Mouse (Mus musculus) hindbrain, postnatal 0 days (tissue): ENCODE results near the gene Btbd9. TPM values are rescaled to one million over a fixed set of nuclear protein-coding genes. Genes with fewer than 3 reads are reported as not detected.

Experiments
- ATAC-seq: fragments of 200-750 bp; cut with Nextera tagmentation; 2 replicates; pipeline ENCODE4 v1.8.0; 2017; ENCODE audit warnings: mild to moderate bottlenecking, moderate TSS enrichment, moderate library complexity
- DNase-seq: peaks from one replicate; pipeline ENCODE4 v3.0.0-alpha.2; 2015; ENCODE audit warnings: low spot score
- H3K27ac ChIP-seq: fragments of 300-500 bp; sonication (generic); 2 replicates; pipeline ENCODE4 v1.5.1; 2014; ENCODE audit warnings: mild to moderate bottlenecking
- H3K27me3 ChIP-seq: fragments of 300-500 bp; sonication (generic); 2 replicates; pipeline ENCODE4 v1.6.1; 2014; ENCODE audit warnings: low read length, mixed read lengths; ENCODE audit not compliant: insufficient read depth
- H3K36me3 ChIP-seq: fragments of 300-500 bp; sonication (generic); 2 replicates; pipeline ENCODE4 v1.6.1; 2014; ENCODE audit warnings: low read length, mixed read lengths; ENCODE audit not compliant: insufficient read depth
- H3K4me1 ChIP-seq: fragments of 300-500 bp; sonication (generic); 2 replicates; pipeline ENCODE4 v1.6.1; 2014; ENCODE audit warnings: antibody characterized with exemption, low read length, mixed read lengths; ENCODE audit not compliant: insufficient read depth
- H3K4me2 ChIP-seq: fragments of 300-500 bp; sonication (generic); 2 replicates; pipeline ENCODE4 v1.6.1; 2014; ENCODE audit warnings: low read depth, mild to moderate bottlenecking, low read length, moderate library complexity, mixed read lengths
- H3K4me3 ChIP-seq: fragments of 300-500 bp; sonication (generic); 2 replicates; pipeline ENCODE4 v1.5.1; 2014; ENCODE audit warnings: low read length
- H3K9ac ChIP-seq: fragments of 300-500 bp; sonication (generic); replicated peaks from 2 replicates; pipeline ENCODE4 v1.6.1; 2014; ENCODE audit warnings: mild to moderate bottlenecking, low read length, moderate library complexity, mixed read lengths
- H3K9me3 ChIP-seq: fragments of 300-500 bp; sonication (generic); 2 replicates; pipeline ENCODE4 v1.6.1; 2016; ENCODE audit warnings: low read length, mixed read lengths
- CTCF ChIP-seq: IDR thresholded peaks from 2 replicates; pipeline ENCODE4 v1.5.1; 2016; ENCODE audit warnings: antibody characterized with exemption, control low read depth, low read depth
- WGBS: fragments of 180-500 bp; shearing (Covaris S2); extraction: QIAGEN DNeasy Blood & Tissue Kit; methylation state at CpG from one replicate; pipeline ENCODE4 v1.1.7; 2014; 5-methylcytosine and 5-hydroxymethylcytosine counted together
- polyA plus RNA-seq: library from polyadenylated mRNA; unstranded; fragments of >200 nt; fragmentation: Nextera tagmentation; extraction: Ambion mirVana; gene quantifications from 2 replicates; pipeline ENCODE4 v1.2.1, GENCODE M21; 2015
- total RNA-seq: library from RNA; depleted of rRNA; stranded (reverse); fragments of >200 nt; gene quantifications from 2 replicates; pipeline ENCODE4 v1.2.3, GENCODE M21; 2014

Gene Btbd9
- total and polyA plus RNA-seq, 2 experiments from 2014 or later: 67.7 to 122 TPM

DNA sequence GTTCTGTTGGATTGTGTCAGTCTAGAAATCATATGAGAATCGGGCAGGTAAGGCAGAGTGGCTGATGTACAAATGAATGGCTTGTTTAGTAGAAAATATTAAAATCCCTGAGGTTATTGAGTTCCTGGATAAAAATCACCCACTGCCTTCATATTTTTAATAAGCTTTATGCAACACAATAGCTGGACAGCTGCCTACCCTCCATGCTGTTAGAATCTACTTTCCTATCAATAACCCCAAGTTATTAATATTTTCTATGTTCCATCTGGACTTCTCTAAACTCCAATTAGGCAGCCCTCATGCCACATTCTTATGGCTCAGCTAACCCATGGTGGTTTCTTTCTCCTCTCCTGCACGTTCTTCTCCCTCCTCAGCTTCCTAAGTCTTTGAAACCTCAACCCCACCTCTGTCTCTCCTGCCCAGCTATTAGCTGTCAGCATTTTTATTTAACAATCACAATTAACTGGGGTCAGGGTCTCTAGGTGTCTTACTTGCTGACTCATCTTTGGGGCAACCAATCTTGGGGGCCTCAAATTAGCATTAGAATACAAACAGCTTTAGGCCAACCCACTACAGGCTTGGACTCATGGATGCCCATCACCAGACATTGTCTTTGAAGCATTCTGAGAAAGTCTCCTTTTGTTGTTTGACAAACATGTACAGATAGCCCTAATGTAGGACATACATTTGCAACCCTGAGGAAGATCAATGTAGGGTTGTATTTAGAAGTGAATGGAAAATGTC, 7.1 kb upstream of the Btbd9 start:
- WGBS: 77% methylated on average over 2 of the region's 2 CpGs
- Histone ChIP-seq H3K9ac (no peak overlapping the region), H3K9me3 (no peaks in the 10 kb centered on the region), H3K4me2 (no peak overlapping the region), H3K36me3 (no peaks in the 10 kb centered on the region), H3K27me3 (no peaks in the 10 kb centered on the region), H3K4me1 (no peaks in the 10 kb centered on the region), H3K27ac (no peak overlapping the region), H3K4me3 (no peak overlapping the region)
- TF ChIP-seq CTCF: no peak
- no peak for ATAC-seq
- DNase-seq: no peak

DNA sequence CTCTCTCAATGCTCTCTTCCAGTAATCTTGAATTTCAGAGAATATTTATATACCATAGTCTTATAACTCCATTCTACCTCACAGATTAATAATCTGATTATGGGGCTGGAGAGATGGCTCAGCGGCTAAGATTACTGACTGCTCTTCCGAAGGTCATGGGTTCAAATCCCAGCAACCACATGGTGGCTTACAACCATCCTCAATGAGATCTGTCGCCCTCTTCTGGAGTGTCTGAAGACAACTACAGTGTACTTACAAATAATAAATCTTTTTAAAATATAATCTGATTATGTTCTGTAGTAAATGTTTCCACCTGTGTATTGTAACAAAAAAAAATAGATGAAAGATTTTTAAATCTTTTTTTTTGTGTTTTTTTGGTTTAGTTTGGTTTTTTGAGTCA, 6.0 kb upstream of the Btbd9 start:
- Histone ChIP-seq H3K9ac (no peak overlapping the region), H3K36me3 (no peaks in the 10 kb centered on the region), H3K4me3 (no peak overlapping the region), H3K9me3 (no peaks in the 10 kb centered on the region), H3K27me3 (no peaks in the 10 kb centered on the region), H3K4me1 (no peaks in the 10 kb centered on the region), H3K4me2 (no peak overlapping the region), H3K27ac (no peak overlapping the region)
- DNase-seq (no peak), ATAC-seq (no peak)
- TF ChIP-seq CTCF: no peak
- 87% methylated on average over 3 of the region's 3 CpGs for WGBS

DNA sequence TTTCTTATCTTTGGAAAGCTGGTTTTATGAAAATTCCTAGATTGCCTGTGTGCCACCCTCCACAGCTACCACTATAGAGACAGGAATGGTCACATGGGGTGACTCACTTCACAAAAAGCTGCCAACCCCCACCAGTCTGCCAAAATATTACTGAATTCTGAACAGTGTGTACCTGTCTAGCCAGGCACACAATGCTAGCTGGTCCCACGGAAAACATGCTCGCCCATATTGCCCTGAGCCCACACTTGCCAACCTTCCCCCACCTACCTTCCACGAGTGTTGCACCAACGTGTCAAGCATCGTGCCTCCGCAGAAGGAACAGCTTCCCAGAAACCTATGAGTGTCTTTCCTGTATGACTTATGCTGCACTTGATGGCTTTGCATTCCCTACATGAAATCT, 4.9 kb upstream of the Btbd9 start:
- H3K27me3 ChIP-seq: no peaks in the 10 kb centered on the region
- no peak overlapping the region for H3K4me3 ChIP-seq
- no peaks in the 10 kb centered on the region for H3K9me3 ChIP-seq
- no peaks in the 10 kb centered on the region for H3K36me3 ChIP-seq
- ATAC-seq (no peak), DNase-seq (no peak)
- H3K4me1 ChIP-seq: peaks cover 5% of the 10 kb centered on the region
- no peak overlapping the region for H3K27ac ChIP-seq
- WGBS: 87% methylated on average over 6 of the region's 6 CpGs
- no peak overlapping the region for H3K4me2 ChIP-seq
- TF ChIP-seq CTCF: no peak
- H3K9ac ChIP-seq: no peak overlapping the region

DNA sequence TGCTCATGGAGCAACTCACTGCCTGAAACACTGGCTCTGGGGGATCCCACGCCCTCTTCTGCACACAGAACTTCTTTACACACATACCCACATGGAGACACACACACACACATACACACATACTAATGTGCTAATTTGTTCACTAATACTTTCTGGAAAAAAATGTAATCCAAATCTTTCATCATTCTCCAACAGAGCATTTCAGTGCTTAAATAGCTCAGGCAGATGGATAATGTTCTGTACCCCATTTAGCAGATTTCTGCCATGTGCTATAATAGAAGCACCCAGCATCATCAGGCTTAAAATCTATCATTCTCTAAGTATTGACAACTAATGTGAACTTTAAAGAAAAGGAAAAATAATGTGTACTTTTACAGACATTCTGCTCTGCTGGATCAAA, 4.5 kb upstream of the Btbd9 start:
- Histone ChIP-seq H3K4me1 (peaks cover 5% of the 10 kb centered on the region), H3K9me3 (no peaks in the 10 kb centered on the region), H3K27me3 (no peaks in the 10 kb centered on the region), H3K4me2 (no peak overlapping the region), H3K27ac (no peak overlapping the region), H3K9ac (no peak overlapping the region), H3K36me3 (no peaks in the 10 kb centered on the region), H3K4me3 (no peak overlapping the region)
- TF ChIP-seq CTCF: no peak
- DNase-seq: no peak
- no peak for ATAC-seq
- WGBS: 83% methylated on average over 1 of the region's 1 CpGs

DNA sequence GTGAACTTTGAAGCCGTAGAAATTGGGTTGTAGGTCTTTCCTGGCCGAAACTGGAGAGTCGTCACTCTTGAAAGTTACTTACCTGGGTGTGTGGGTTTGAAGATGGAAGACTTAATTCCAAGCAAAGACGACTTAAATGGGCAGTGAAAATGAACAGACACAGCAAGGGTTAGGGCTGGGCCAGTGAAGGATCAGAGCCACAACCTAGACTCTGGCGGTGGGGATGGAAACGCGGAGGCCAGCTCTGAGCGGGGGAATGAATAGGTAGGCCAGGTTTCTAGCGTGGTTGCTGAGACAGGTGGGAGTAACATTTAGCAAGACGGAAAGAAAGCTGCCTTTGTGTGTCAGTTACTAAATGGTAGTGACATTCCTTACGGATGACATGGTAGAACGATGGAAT, 658 bp upstream of the Btbd9 start:
- WGBS: 59% methylated on average over 12 of the region's 12 CpGs
- Histone ChIP-seq H3K36me3 (no peaks in the 10 kb centered on the region), H3K27me3 (no peaks in the 10 kb centered on the region), H3K4me2 (peak overlapping the region; percentile 86), H3K9me3 (no peaks in the 10 kb centered on the region), H3K4me3 (peak overlapping the region; percentile 78), H3K9ac (peak overlapping the region; percentile 74), H3K27ac (peak overlapping the region; percentile 95), H3K4me1 (peaks cover 10% of the 10 kb centered on the region)
- ATAC-seq (no peak), DNase-seq (no peak)
- no peak for TF ChIP-seq CTCF

DNA sequence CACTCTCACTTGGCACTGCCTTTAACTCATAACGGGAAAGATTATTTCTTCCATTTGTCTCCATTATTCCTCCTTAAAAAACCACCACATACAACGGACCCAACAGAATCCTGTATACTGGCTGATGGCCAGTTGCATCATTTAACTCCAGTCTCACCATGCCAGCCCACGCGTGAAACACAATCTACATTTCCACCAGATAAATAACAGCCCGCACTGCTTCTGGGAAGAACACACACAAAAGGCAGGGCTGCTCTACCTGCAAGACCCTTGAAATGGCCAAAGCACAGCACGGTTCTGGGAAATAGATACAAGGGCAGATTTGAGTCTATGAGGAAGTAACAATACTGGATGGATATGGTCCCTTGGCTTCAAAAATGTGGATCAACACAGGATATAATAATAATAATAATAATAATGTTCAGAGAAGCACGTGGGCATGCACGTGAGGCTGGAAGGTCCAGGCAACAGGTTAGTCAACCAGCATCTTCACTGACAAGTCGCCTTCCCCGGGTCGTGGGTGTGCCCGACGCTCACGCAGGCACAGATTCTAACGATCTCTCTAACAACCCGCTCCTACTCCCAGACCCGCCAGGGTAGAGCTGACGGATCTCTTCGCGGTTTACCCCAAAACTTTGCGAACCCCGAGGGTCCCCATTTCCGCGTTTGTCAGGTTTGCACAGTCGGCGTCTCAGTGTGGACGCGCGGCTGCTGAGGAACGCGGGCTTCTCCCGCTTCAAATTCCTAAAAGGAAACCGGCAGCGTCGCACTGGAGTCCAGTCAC, 975 bp downstream of the Btbd9 start:
- TF ChIP-seq CTCF: no peak
- no peak for DNase-seq

DNA sequence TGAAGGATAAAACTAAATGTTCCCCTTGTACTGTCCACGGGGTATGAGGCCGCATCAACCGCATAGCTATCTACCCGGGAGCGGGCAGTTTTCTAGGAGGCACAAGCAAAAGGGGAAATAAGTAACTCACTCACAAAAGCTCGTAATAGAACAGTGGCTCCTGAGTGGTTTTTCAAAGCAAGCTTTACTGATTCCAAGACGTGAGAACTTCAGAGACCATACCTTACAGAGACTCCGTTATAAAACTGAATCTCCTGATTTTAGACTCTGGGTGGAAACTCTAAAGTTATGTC, 1.6 kb downstream of the Btbd9 start:
- DNase-seq (no peak), ATAC-seq (no peak)
- Histone ChIP-seq H3K36me3 (no peaks in the 10 kb centered on the region), H3K9me3 (no peaks in the 10 kb centered on the region), H3K4me1 (peaks cover 10% of the 10 kb centered on the region), H3K9ac (peak overlapping the region; percentile 74; the same call in 1 of the 2 replicates), H3K4me3 (peak overlapping the region; percentile 78), H3K27me3 (no peaks in the 10 kb centered on the region), H3K27ac (no peak overlapping the region), H3K4me2 (peak overlapping the region; percentile 86)
- 75% methylated on average over 8 of the region's 8 CpGs for WGBS
- no peak for TF ChIP-seq CTCF

More for the DNA sequence above, 975 bp downstream of the Btbd9 start:
- 3% methylated on average over 35 of the region's 35 CpGs for WGBS
- peak overlapping the region; percentile 78 for H3K4me3 ChIP-seq
- no peaks in the 10 kb centered on the region for H3K36me3 ChIP-seq
- H3K4me2 ChIP-seq: peak overlapping the region; percentile 86
- H3K27ac ChIP-seq: peak overlapping the region; percentile 95
- H3K4me1 ChIP-seq: peaks cover 10% of the 10 kb centered on the region
- no peaks in the 10 kb centered on the region for H3K9me3 ChIP-seq
- ATAC-seq: no peak; the same call in 1 of the 2 replicates
- H3K9ac ChIP-seq: peak overlapping the region; percentile 74
- no peaks in the 10 kb centered on the region for H3K27me3 ChIP-seq
